Mouse (Mus musculus) cerebellum, adult 2 months (tissue): ENCODE data around the gene Fbxw8. TPM values are rescaled to one million over a fixed set of nuclear protein-coding genes. Genes with fewer than 3 reads are reported as not detected.

Experiments used
- DNase-seq, 2 experiments: peaks; one replicate each; pipeline ENCODE4 v3.0.0; 2021
- H3K27ac ChIP-seq: fragments of 200-500 bp; 2 replicates; pipeline ENCODE4 v1.5.1; 2012; ENCODE audit warnings: low read length, control low read depth, inconsistent platforms; ENCODE audit not compliant: insufficient read depth
- H3K27me3 ChIP-seq: fragments of 200-500 bp; 2 replicates; pipeline ENCODE4 v1.6.1; 2012; ENCODE audit warnings: inconsistent platforms, mild to moderate bottlenecking, low read length, moderate library complexity; ENCODE audit not compliant: control insufficient read depth, insufficient read depth
- H3K4me1 ChIP-seq: fragments of 200-500 bp; 2 replicates; pipeline ENCODE4 v1.6.1; 2011; ENCODE audit warnings: low read length; ENCODE audit not compliant: control insufficient read depth, insufficient read depth
- H3K4me3 ChIP-seq: fragments of 200-500 bp; replicated peaks from 2 replicates; pipeline ENCODE3; 2011; ENCODE audit warnings: mild to moderate bottlenecking, low read depth, low read length, control low read depth; ENCODE audit not compliant: insufficient read depth
- CTCF ChIP-seq: fragments of 200-500 bp; IDR thresholded peaks from 2 replicates; pipeline ENCODE4 v1.5.1; 2011; ENCODE audit warnings: low read depth, mild to moderate bottlenecking, control low read depth, low read length, moderate library complexity, borderline replicate concordance; ENCODE audit not compliant: insufficient read depth
- POLR2A ChIP-seq: fragments of 200-500 bp; IDR thresholded peaks from 2 replicates; pipeline ENCODE4 v1.6.1; 2011; ENCODE audit warnings: low read length, control low read depth, borderline replicate concordance; ENCODE audit not compliant: insufficient read depth
- WGBS: fragments of 180-500 bp; shearing (Covaris S2); methylation state at CpG from one replicate; pipeline ENCODE4 v1.1.7; 2018; 5-methylcytosine and 5-hydroxymethylcytosine counted together
- polyA plus RNA-seq: library from polyadenylated mRNA; depleted of rRNA; stranded (reverse); fragments of >200 nt; gene quantifications from 2 replicates; pipeline ENCODE4 v1.2.3, GENCODE M21; 2012

The Fbxw8 gene
- polyA plus RNA-seq, 1 experiment = 42.8 TPM

GRCm38 (mm10) chr5:118066828-118067227 lies 88.4 kb downstream of the Fbxw8 start:
- 20% methylated on average over 5 of the region's 5 CpGs for WGBS
- TF ChIP-seq POLR2A (no peak), CTCF (peak; percentile 86)
- no peak overlapping the region for H3K4me3 ChIP-seq
- DNase-seq = peak; percentile 82 to 88
- H3K27me3 ChIP-seq = no peaks in the 10 kb centered on the region
- H3K27ac ChIP-seq = peak overlapping the region; percentile 85
- H3K4me1 ChIP-seq = peaks cover 71% of the 10 kb centered on the region

- peak overlapping the region; percentile 85 for H3K27ac ChIP-seq
- peaks cover 78% of the 10 kb centered on the region for H3K4me1 ChIP-seq
- 10% methylated on average over 19 of the region's 19 CpGs for WGBS
- no peaks in the 10 kb centered on the region for H3K27me3 ChIP-seq
- DNase-seq = peak; percentile 90 to 91
- TF ChIP-seq POLR2A (no peak), CTCF (no peak)
- H3K4me3 ChIP-seq = no peak overlapping the region
Observed at GRCm38 (mm10) chr5:118065516-118066255, 89.6 kb downstream of the Fbxw8 start.

GRCm38 (mm10) chr5:118064284-118064901 lies 90.9 kb downstream of the Fbxw8 start:
- Histone ChIP-seq H3K4me3 (no peak overlapping the region), H3K4me1 (peaks cover 91% of the 10 kb centered on the region), H3K27me3 (no peaks in the 10 kb centered on the region), H3K27ac (peak overlapping the region; percentile 85)
- TF ChIP-seq POLR2A = no peak
- no peak for TF ChIP-seq CTCF
- WGBS = 36% methylated on average over 10 of the region's 10 CpGs
- no peak for DNase-seq

- TF ChIP-seq POLR2A (no peak), CTCF (no peak)
- WGBS = 30% methylated on average over 8 of the region's 8 CpGs
- no peaks in the 10 kb centered on the region for H3K27me3 ChIP-seq
- DNase-seq = peak in 1 of 2 experiments; percentile 63
- peaks cover 94% of the 10 kb centered on the region for H3K4me1 ChIP-seq
- H3K4me3 ChIP-seq = no peak overlapping the region
- H3K27ac ChIP-seq = peak overlapping the region; percentile 85
Observed at GRCm38 (mm10) chr5:118063181-118063621, 92.1 kb downstream of the Fbxw8 start.

- Histone ChIP-seq H3K27me3 (no peaks in the 10 kb centered on the region), H3K4me1 (peaks cover 93% of the 10 kb centered on the region), H3K27ac (peak overlapping the region; percentile 48), H3K4me3 (no peak overlapping the region)
- peak; percentile 65 to 68 for DNase-seq
- TF ChIP-seq CTCF = no peak
- no peak for TF ChIP-seq POLR2A
- 7% methylated on average over 18 of the region's 18 CpGs for WGBS
Observed at GRCm38 (mm10) chr5:118061391-118061790, 93.9 kb downstream of the Fbxw8 start.

GRCm38 (mm10) chr5:118059646-118060045 lies 95.6 kb downstream of the Fbxw8 start:
- Histone ChIP-seq H3K4me1 (peaks cover 76% of the 10 kb centered on the region), H3K27ac (peak overlapping the region; percentile 68), H3K27me3 (no peaks in the 10 kb centered on the region), H3K4me3 (no peak overlapping the region)
- peak in 1 of 2 experiments; percentile 53 for DNase-seq
- WGBS = 18% methylated on average over 9 of the region's 9 CpGs
- TF ChIP-seq POLR2A (no peak), CTCF (no peak)

- Histone ChIP-seq H3K27ac (peak overlapping the region; percentile 13; the same call in 1 of the 2 replicates), H3K4me3 (no peak overlapping the region), H3K27me3 (no peaks in the 10 kb centered on the region), H3K4me1 (peaks cover 69% of the 10 kb centered on the region)
- DNase-seq = no peak
- WGBS = 74% methylated on average over 10 of the region's 10 CpGs
- TF ChIP-seq CTCF (no peak), POLR2A (no peak)
Observed at GRCm38 (mm10) chr5:118058858-118059257, 96.4 kb downstream of the Fbxw8 start.
